Mouse (Mus musculus) heart, adult 2 months (tissue): ENCODE results near the gene Atp13a1.

Experiments used
- CTCF ChIP-seq: fragments of 200-600 bp; IDR thresholded peaks from 2 replicates; pipeline ENCODE4 v1.8.1; 2022; ENCODE audit warnings: antibody characterized with exemption, mild to moderate bottlenecking, moderate library complexity
- EP300 ChIP-seq: fragments of 200-500 bp; IDR thresholded peaks from 2 replicates; pipeline ENCODE4 v1.6.1; 2011; ENCODE audit warnings: low read depth, low read length, control low read depth; ENCODE audit not compliant: insufficient read depth
- POLR2A ChIP-seq: fragments of 200-500 bp; IDR thresholded peaks from 2 replicates; pipeline ENCODE4 v1.6.1; 2011; ENCODE audit warnings: mild to moderate bottlenecking, low read depth, low read length, control low read depth; ENCODE audit not compliant: insufficient read depth

DNA sequence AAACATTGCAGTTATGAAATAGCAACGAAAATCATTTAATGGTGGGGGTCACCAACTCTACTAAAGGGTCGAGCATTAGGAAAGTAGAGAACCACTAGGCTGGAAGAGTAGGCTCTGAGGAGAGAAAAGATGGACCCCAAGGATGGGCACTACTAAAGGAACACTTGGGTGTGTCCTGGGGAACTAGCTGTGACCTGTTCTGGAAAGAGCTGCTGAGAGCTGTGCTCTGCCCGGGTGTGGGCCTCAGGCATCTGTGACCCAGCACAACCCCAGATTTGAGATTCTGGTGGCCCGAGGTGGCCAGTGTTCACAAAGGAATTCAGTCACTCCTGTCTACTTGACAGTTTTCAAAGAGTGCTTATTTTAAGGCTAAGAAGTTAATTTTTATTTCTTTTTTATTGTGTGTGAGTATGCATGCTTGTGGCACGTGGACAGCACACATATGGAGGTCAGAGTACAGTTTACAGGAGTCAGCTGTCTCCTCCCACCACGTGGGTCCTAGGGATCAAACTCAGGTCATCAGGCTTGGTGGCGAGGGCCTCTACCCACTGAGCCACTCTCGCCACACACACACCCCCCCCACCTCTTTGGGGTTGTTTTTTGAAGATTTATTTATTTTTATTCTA, 46.2 kb downstream of the Atp13a1 start:
- TF ChIP-seq CTCF (no peak), EP300 (no peak), POLR2A (no peak)
